Mouse (Mus musculus): ENCODE measurements around the gene Usp17ld. TPM values are rescaled to one million over a fixed set of nuclear protein-coding genes. Genes with fewer than 3 reads are reported as not detected.
"Not testable (repeated sequence)": the region's sequence is repeated elsewhere in the genome, so short reads cannot be mapped to it uniquely, and the experiment has no call there.

Usp17ld gene
- total RNA-seq (2021) = not detected
- long read RNA-seq, experiment 1 = 0 reads
- long read RNA-seq, experiment 2 = 0 reads

- intact Hi-C loops (cut with DNase I); H3K27ac ChIP-seq; DNase-seq (ENCODE audit: extremely low spot score in 1 of 2, low spot score in 2 of 2): not testable (repeated sequence)
These were observed at the start of gene Usp17ld for GRCm38 (mm10) chr7:103252405-103252804. Usp17ld (minus strand) TSS chr7:103252505.

GRCm38 (mm10) chr7:103216696-103217095, 35.6 kb downstream of the Usp17ld start, which contains the start of gene Olfr594:
Olfr594 (plus strand) TSS chr7:103216996.
- DNase-seq (ENCODE audit: extremely low spot score in 1 of 2, low spot score in 2 of 2) = no peak
- Histone ChIP-seq H3K27ac (no peak within 1 kb of the TSS), H3K4me3 (no peak within 1 kb of the TSS)
- no peak for TF ChIP-seq CTCF (IDR thresholded peaks at IDR 0.05)
- intact Hi-C loops (cut with DNase I) = no loop called here

More at GRCm38 (mm10) chr7:103252405-103252804, at the start of gene Usp17ld:
- H3K4me3 ChIP-seq = not testable (repeated sequence)

- H3K27ac ChIP-seq; intact Hi-C loops (cut with DNase I); DNase-seq (ENCODE audit: extremely low spot score in 1 of 2, low spot score in 2 of 2); H3K4me3 ChIP-seq: not testable (repeated sequence)
These were observed 40.3 kb downstream of the Usp17ld start for GRCm38 (mm10) chr7:103212050-103212449.

- no peak for TF ChIP-seq CTCF (IDR thresholded peaks at IDR 0.05)
- intact Hi-C loops (cut with DNase I) = no loop called here
- no peak for DNase-seq (ENCODE audit: extremely low spot score in 1 of 2, low spot score in 2 of 2)
- H3K27ac ChIP-seq = no peak within 1 kb of the TSS
- H3K4me3 ChIP-seq = no peak within 1 kb of the TSS
These were observed 40.7 kb downstream of the Usp17ld start, which contains the start of gene Olfr593 for GRCm38 (mm10) chr7:103211562-103211961. Olfr593 (plus strand) TSS chr7:103211862.

Small RNA genes within 50 kb of the gene (microRNA-seq; reads per million reads assigned to microRNA genes)
- gene Gm23550 = 0 reads per million in 2 experiments
- 0 reads per million in 2 experiments for gene Gm25171

Other genes starting within 250 kb of the Usp17ld start
- not detected for gene Olfr582, start 214.5 kb downstream of the Usp17ld start, total RNA-seq (2021)
- not detected for gene Olfr583, start 201.2 kb downstream of the Usp17ld start, total RNA-seq (2021)
- not detected for gene Olfr584, start 170.6 kb downstream of the Usp17ld start, total RNA-seq (2021)
- not detected for gene Olfr585, start 154.8 kb downstream of the Usp17ld start, total RNA-seq (2021)
- gene Olfr586, start 126.9 kb downstream of the Usp17ld start, total RNA-seq (2021) = not detected
- gene Olfr588-ps1, start 111.6 kb downstream of the Usp17ld start, total RNA-seq (2021) = not detected
- gene Olfr589, start 96.1 kb downstream of the Usp17ld start, total RNA-seq (2021) = not detected
- not detected for gene Olfr591, start 74.2 kb downstream of the Usp17ld start, total RNA-seq (2021)
- gene Olfr592, start 67.7 kb downstream of the Usp17ld start, total RNA-seq (2021) = not detected
- not detected for gene Olfr593, start 40.6 kb downstream of the Usp17ld start, total RNA-seq (2021)
- gene Olfr594, start 35.5 kb downstream of the Usp17ld start, total RNA-seq (2021) = not detected
- not detected for gene Olfr596, start 53.1 kb upstream of the Usp17ld start, total RNA-seq (2021)
- gene Olfr597, start 63.8 kb upstream of the Usp17ld start, total RNA-seq (2021) = not detected
- not detected for gene Olfr598, start 71.1 kb upstream of the Usp17ld start, total RNA-seq (2021)
- not detected for gene Olfr599, start 83.4 kb upstream of the Usp17ld start, total RNA-seq (2021)
- gene Olfr600, start 97.2 kb upstream of the Usp17ld start, total RNA-seq (2021) = not detected
- not detected for gene Olfr601, start 110.2 kb upstream of the Usp17ld start, total RNA-seq (2021)
- not detected for gene Olfr603, start 133.7 kb upstream of the Usp17ld start, total RNA-seq (2021)
- gene Usp17lc, start 162.6 kb upstream of the Usp17ld start, total RNA-seq (2021) = not detected
- not detected for gene Olfr605, start 192.9 kb upstream of the Usp17ld start, total RNA-seq (2021)
- gene Olfr606, start 196.5 kb upstream of the Usp17ld start, total RNA-seq (2021) = not detected
- gene Olfr607, start 211.6 kb upstream of the Usp17ld start, total RNA-seq (2021) = not detected
- not detected for gene Olfr608, start 217.4 kb upstream of the Usp17ld start, total RNA-seq (2021)
- not detected for gene Olfr609, start 245.6 kb upstream of the Usp17ld start, total RNA-seq (2021)